Mouse (Mus musculus): ENCODE data around the gene Dennd1a.
A peak's percentile ranks its signal among the peaks of the same experiment; 100 is the strongest.

Gene Dennd1a

GRCm38 (mm10) chr2:38229882-38230281 lies 57.3 kb downstream of the Dennd1a start:
- DNase-seq (ENCODE audit: low read depth, low spot score) = no peak

GRCm38 (mm10) chr2:38223759-38224158 lies 63.4 kb downstream of the Dennd1a start:
- peak; percentile 57 for DNase-seq (ENCODE audit: low read depth, low spot score)

DNA sequence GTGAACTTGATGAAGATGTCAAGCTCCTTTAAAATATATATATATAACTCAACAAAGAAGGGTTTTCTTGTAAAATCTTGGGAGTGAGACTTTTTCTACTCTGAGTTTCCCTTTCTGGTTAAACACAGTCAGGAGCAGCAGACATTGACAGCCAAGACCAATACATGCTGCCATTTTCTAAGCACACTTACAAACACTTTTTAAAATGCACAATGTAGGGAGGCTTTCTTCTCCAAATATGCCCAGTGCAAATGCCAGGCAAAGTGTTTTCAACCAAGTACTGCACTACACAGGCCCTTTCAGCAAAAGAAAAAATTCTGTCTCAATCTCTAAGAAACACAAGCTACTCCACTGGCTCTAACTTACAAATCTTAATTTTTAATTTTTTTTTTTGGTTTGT lies 65.7 kb downstream of the Dennd1a start:
- DNase-seq (ENCODE audit: low read depth, low spot score) = no peak

DNA sequence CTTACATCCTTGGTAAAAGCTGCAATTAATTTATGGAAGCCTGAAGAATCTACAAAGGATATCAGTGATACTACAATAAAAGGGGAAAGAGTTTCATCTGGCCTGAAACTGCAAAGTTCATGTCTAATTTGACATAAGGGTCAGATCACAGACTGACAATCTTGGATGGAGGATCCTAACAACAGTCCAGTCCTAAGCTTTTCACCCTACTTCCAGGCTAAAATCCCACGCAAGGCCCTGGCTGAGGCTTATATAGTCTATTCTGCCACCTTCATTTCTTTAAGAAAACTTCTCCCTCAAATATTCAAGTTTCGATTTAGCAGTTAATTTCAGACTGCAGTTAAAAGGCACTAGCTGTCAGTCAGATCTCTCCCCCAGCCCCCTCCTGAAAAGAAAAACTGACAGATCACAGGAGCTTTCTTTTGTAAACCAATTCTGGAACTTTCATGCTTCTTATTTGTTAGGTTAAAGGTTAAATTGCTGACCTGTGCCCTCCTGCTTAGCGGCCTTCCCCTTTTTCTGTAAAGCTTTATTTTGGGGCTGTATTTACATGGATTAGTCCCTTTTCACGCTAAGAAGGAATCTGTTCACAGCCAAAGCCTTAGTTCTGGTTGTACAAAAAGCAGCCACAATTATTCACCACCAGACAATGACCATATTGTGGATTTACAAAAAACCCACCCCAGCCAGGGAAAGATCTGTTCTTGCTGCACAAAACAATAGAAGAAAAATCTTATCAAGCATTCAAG lies 66.3 kb downstream of the Dennd1a start:
- no peak for DNase-seq (ENCODE audit: low read depth, low spot score)

- DNase-seq (ENCODE audit: low read depth, low spot score) = peak; percentile 71
Measured at GRCm38 (mm10) chr2:38219666-38220065, 67.5 kb downstream of the Dennd1a start.

GRCm38 (mm10) chr2:38213041-38213440 lies 74.1 kb downstream of the Dennd1a start:
- DNase-seq (ENCODE audit: low read depth, low spot score) = no peak

DNA sequence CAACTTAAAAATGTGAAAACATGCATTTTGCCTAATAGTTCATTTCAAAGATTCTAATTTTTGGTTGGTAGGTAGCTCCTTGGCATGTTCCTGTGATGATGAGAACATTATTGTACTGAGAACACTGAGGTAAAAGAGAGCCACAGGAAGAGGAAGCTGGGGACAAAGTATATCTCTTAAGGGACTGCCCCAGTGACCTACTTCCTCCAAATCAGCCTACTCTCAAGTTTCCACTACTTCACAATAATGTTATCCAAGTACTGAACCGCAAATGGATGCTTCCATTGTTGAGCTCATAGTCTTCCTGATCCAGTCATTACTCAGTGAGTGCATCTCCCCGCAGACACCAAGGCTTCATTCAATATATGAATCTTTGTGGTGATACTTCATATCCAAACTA lies 75.8 kb downstream of the Dennd1a start:
- DNase-seq (ENCODE audit: low read depth, low spot score) = no peak

DNA sequence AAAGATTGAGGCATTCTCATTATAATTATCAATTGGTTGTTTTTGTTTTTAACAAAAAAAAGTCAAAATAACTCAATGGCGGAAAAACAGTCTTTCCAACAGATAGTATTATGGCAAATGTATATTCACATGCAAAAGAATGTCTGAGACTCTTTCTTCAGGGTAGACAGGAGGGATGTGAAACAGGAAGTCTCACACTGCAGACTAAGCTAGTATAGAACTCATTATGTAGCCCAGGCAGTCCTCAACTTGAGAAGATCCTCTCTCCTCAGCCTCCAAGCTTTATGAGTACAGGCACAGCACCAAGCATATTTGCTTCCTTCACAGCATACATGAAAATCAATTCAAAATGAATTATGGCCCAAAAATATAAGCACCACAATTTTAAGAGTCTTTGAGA lies 79.4 kb downstream of the Dennd1a start:
- no peak for DNase-seq (ENCODE audit: low read depth, low spot score)

GRCm38 (mm10) chr2:38205281-38205680 lies 81.9 kb downstream of the Dennd1a start:
- no peak for DNase-seq (ENCODE audit: low read depth, low spot score)

GRCm38 (mm10) chr2:38204696-38205095 lies 82.5 kb downstream of the Dennd1a start:
- DNase-seq (ENCODE audit: low read depth, low spot score) = no peak

GRCm38 (mm10) chr2:38198072-38198471 lies 89.1 kb downstream of the Dennd1a start:
- no peak for DNase-seq (ENCODE audit: low read depth, low spot score)

- DNase-seq (ENCODE audit: low read depth, low spot score) = no peak
Measured at GRCm38 (mm10) chr2:38196199-38197060, 90.8 kb downstream of the Dennd1a start.

GRCm38 (mm10) chr2:38192007-38192406 lies 95.2 kb downstream of the Dennd1a start:
- DNase-seq (ENCODE audit: low read depth, low spot score) = no peak

DNA sequence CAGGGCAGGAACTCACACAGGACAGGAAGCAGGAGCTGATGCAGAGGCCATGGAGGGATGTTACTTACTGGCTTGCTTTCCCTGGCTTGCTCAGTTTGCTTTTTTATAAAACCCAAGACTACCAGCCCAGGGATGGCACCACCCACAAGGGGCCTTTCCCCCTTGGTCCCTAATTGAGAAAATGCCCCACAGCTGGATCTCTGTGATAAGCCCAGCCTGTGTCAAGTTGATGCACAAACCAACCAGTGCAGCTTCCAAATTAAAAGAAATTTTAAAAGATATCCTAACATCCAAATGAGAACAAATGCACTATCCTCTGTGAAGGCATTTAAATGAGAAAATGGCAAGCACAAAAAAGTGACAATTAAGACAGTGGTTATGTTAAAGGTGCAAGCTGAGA lies 95.6 kb downstream of the Dennd1a start:
- no peak for DNase-seq (ENCODE audit: low read depth, low spot score)

DNA sequence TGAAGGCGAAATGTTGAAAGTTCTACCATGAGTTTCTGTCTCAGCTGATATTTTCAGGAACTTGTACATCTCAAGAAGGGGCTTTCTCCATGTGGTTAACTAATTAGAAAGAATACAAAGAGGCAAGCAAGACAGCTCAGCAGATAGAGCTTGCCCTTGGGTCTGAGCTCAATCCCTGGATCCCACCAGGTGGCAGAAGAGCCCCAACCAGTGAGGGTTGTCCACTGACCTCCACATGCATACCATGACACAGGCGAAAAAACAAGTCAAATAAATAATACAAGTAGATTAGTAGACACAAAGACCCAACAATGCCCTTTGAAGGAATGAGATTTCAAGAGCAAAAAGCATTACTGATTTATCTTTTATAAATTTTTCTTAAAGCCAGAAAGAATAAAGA lies 100.8 kb downstream of the Dennd1a start:
- peak; percentile 30 for DNase-seq (ENCODE audit: low read depth, low spot score)

- no peak for DNase-seq (ENCODE audit: low read depth, low spot score)
Measured at GRCm38 (mm10) chr2:38184977-38185376, 102.2 kb downstream of the Dennd1a start.

DNA sequence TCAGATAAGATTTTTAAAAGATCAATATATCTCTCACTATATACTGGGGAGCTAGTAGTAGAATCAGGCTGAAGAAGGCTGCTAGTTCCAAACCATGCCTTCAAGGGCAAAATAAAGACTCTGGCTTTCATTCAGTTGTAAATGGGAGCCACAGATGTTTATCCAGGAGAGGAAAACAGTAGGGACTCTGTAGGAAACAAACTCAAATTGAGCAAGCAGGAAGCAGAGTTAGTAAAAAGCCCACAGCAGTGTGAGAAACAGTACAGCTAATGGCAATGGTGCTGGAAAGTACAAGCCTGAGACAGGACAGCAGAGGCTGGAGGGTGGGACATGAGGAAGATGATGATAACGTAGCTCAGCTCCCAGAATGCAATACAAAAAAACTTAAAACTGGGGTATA lies 103.3 kb downstream of the Dennd1a start:
- DNase-seq (ENCODE audit: low read depth, low spot score) = no peak

DNA sequence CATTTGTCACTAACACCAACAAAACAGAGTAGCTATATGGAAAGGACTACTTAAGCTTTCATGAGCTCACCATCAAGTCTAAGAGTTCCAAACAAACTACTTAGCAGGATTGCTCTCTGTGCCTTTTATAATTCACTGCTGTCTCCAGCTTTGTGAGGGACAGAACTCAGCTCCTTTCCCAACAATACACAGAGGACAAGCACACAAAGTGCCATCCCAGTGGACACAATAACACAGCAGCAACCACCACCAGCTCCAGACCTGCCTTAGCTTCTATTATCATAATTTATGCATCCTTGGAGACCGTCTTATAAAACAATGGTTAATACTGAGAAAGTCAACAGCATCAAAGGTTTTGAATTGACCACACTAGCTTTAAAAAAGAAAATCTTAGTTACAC lies 104.9 kb downstream of the Dennd1a start:
- no peak for DNase-seq (ENCODE audit: low read depth, low spot score)

GRCm38 (mm10) chr2:38177583-38177978 lies 109.6 kb downstream of the Dennd1a start:
- no peak for DNase-seq (ENCODE audit: low read depth, low spot score)

GRCm38 (mm10) chr2:38176870-38177582 lies 110.2 kb downstream of the Dennd1a start:
- DNase-seq (ENCODE audit: low read depth, low spot score) = no peak

- DNase-seq (ENCODE audit: low read depth, low spot score) = no peak
Measured at GRCm38 (mm10) chr2:38175276-38175675, 111.9 kb downstream of the Dennd1a start.

DNA sequence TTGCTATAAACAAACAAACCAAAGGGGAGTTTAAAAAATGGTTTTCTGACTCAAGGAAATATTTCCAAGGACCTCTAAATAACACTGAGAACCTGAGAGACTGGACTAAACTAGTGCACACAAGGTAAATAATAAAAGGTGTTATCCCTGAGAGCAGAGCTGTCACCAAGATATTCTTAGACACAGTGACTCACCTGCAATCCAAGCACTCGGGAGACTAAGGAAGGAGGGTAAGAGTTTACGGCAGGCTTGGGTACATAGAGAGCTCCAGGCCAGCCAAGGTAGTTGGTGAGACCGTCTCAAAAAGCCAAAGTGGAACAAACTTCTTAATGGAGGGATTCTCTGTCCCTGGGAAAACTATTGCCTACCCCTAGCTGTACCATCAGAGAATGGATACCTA lies 118.6 kb downstream of the Dennd1a start:
- DNase-seq (ENCODE audit: low read depth, low spot score) = no peak
